Mouse (Mus musculus) testis, adult 2 months (tissue): ENCODE data around the gene Hist1h1c. TPM values are rescaled to one million over a fixed set of nuclear protein-coding genes. Genes with fewer than 3 reads are reported as not detected.

Source experiments
- H3K27ac ChIP-seq: fragments of 200-500 bp; 2 replicates; pipeline ENCODE4 v1.5.1; 2012; ENCODE audit warnings: low read depth, low read length; ENCODE audit not compliant: control insufficient read depth, insufficient read depth
- H3K27me3 ChIP-seq: fragments of 200-500 bp; 2 replicates; pipeline ENCODE4 v1.6.1; 2012; ENCODE audit warnings: mild to moderate bottlenecking, low read length, moderate library complexity; ENCODE audit not compliant: control insufficient read depth, insufficient read depth
- H3K36me3 ChIP-seq: fragments of 200-500 bp; 2 replicates; pipeline ENCODE4 v1.6.1; 2012; ENCODE audit warnings: mild to moderate bottlenecking, low read length; ENCODE audit not compliant: control insufficient read depth, insufficient read depth
- H3K4me1 ChIP-seq: fragments of 200-500 bp; 2 replicates; pipeline ENCODE4 v1.6.1; 2012; ENCODE audit warnings: low read length; ENCODE audit not compliant: control insufficient read depth, insufficient read depth
- H3K4me3 ChIP-seq: fragments of 200-500 bp; 2 replicates; pipeline ENCODE4 v1.5.1; 2012; ENCODE audit warnings: low read depth, mild to moderate bottlenecking, low read length, moderate library complexity, mixed read lengths; ENCODE audit not compliant: control insufficient read depth
- CTCF ChIP-seq: fragments of 200-500 bp; IDR thresholded peaks from 2 replicates; pipeline ENCODE4 v1.5.1; 2012; ENCODE audit warnings: low read depth, mild to moderate bottlenecking, inconsistent platforms, low read length, moderate library complexity; ENCODE audit not compliant: control insufficient read depth, insufficient read depth, insufficient replicate concordance
- POLR2A ChIP-seq: fragments of 200-500 bp; IDR thresholded peaks from 2 replicates; pipeline ENCODE4 v1.6.1; 2012; ENCODE audit warnings: low read depth, mild to moderate bottlenecking, inconsistent platforms, low read length, moderate library complexity; ENCODE audit not compliant: control insufficient read depth
- polyA plus RNA-seq: library from polyadenylated mRNA; depleted of rRNA; stranded (reverse); fragments of >200 nt; gene quantifications from 2 replicates; pipeline ENCODE4 v1.2.3, GENCODE M21; 2012

The Hist1h1c gene
- polyA plus RNA-seq, 1 experiment: 5.4 TPM

DNA sequence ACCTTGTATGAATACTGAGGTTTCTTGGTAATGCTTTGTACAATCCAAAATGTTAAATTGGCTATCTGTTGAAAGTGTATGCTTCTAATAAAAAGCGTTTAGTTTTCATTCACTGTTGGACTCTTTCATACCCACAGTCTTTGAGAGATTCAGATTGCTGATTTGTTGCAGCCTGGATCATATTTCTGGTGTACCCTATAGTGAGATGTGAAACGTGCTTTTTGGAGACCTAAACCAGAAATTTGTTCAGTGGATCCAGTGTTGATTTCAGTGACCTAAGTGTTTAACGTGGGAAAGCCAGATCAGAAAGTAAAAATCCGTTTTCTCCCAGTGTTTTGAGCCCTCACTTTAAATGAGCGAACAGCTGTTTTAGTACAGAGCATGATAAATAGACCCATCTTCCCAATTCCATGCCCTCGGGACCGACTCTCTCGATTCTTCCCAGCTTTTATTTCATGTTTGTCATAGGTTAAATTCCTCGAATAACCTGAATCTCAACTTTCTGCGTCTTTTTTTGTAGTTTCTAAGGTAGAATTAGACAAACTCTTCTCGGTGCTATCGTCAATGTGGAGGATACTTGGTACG, 1.7 kb downstream of the Hist1h1c start:
- H3K27me3 ChIP-seq: no peaks in the 10 kb centered on the region
- TF ChIP-seq POLR2A (no peak), CTCF (no peak)

DNA sequence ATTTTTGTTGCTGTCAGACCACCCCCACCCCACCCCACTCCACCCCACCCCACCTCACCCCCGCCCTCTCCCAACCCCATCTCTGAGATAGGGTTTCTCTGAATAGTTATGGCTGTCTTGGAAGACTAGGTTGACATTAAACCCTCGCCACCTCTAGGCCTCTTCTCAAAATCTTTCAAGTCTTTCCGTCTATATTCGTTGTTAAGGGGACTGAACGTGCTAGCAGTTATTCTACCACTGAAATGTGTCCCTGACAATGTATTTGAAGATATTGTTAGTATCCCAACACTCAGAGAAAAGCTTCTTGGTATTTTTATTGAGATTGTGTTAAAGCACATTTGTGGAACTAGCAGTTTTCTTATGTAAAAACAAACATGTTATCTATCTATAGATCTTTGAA, 2.3 kb downstream of the Hist1h1c start:
- TF ChIP-seq CTCF (no peak), POLR2A (no peak)
- Histone ChIP-seq H3K4me1 (peaks cover 7% of the 10 kb centered on the region), H3K36me3 (no peaks in the 10 kb centered on the region), H3K4me3 (no peak overlapping the region), H3K27me3 (no peaks in the 10 kb centered on the region), H3K27ac (no peak overlapping the region)

More for the DNA sequence above, 1.7 kb downstream of the Hist1h1c start:
- Histone ChIP-seq H3K4me1 (peaks cover 7% of the 10 kb centered on the region), H3K4me3 (peak overlapping the region; percentile 83; the same call in 1 of the 2 replicates), H3K36me3 (no peaks in the 10 kb centered on the region), H3K27ac (peak overlapping the region; percentile 86)

DNA sequence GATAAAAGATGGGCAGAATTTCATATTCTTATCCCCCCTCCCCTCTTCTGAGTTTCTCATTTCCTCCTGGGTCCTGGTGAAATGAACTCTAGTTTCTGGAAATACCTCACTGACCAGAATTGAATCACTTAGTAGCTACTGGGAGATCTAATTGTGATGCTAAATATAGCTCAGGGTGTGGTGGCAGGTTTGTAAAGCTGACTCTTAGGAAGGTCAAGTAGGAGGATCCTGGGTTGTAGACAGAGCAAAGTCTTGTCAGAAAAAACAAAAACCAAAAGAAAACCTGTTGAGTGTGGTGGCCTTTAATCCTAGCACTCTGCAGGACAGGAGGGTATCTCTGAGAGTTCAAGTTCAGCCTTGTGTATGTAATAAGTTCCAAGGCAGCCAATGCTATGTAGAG, 3.4 kb downstream of the Hist1h1c start:
- no peak overlapping the region for H3K27ac ChIP-seq
- peaks cover 12% of the 10 kb centered on the region for H3K4me1 ChIP-seq
- no peaks in the 10 kb centered on the region for H3K27me3 ChIP-seq
- TF ChIP-seq POLR2A: no peak
- no peak for TF ChIP-seq CTCF
- no peak overlapping the region for H3K4me3 ChIP-seq
- H3K36me3 ChIP-seq: no peaks in the 10 kb centered on the region

DNA sequence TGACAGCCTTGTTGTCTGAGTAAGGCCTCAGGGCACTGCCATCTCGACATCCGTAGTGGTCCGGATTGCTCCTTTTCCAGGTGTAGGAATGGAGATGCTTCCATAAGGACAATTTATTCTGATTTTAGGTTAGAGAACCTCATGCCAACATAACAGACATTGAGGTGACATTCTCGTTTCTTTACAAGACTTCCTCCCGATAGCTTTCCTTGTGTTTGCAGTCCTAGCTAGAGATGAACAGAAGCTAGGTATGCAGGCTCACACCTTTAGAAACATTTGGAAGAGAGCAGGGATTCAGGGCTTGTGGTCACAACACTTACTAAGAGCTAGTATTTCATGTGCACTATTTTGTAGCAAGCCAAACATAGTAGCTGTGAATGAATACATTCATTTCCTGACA, 4.6 kb downstream of the Hist1h1c start:
- TF ChIP-seq CTCF (no peak), POLR2A (no peak)
- no peaks in the 10 kb centered on the region for H3K27me3 ChIP-seq
- H3K4me1 ChIP-seq: peaks cover 12% of the 10 kb centered on the region
- H3K27ac ChIP-seq: no peak overlapping the region
- H3K36me3 ChIP-seq: no peaks in the 10 kb centered on the region
- H3K4me3 ChIP-seq: no peak overlapping the region

DNA sequence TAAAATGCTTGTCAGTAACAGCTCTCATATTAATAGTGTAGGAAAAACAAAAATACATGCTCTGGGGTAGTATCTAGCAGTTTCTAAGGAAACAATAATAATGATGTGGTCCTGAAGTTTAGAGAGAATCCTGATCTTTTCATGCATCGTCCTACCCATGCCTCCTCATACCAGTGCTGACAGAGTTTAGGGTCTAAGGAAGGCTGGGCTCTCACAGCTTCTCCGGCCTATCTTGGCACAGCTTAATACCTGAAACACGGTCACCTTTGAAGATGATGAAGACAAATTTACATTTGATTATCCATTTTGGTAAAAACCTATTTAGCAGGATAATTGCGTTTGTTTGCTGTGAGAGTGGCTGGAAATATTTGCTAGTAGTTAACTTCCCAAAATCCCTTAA, 5.4 kb downstream of the Hist1h1c start:
- Histone ChIP-seq H3K4me1 (peaks cover 9% of the 10 kb centered on the region), H3K4me3 (no peak overlapping the region), H3K27ac (no peak overlapping the region), H3K36me3 (no peaks in the 10 kb centered on the region), H3K27me3 (no peaks in the 10 kb centered on the region)
- no peak for TF ChIP-seq CTCF
- TF ChIP-seq POLR2A: no peak

DNA sequence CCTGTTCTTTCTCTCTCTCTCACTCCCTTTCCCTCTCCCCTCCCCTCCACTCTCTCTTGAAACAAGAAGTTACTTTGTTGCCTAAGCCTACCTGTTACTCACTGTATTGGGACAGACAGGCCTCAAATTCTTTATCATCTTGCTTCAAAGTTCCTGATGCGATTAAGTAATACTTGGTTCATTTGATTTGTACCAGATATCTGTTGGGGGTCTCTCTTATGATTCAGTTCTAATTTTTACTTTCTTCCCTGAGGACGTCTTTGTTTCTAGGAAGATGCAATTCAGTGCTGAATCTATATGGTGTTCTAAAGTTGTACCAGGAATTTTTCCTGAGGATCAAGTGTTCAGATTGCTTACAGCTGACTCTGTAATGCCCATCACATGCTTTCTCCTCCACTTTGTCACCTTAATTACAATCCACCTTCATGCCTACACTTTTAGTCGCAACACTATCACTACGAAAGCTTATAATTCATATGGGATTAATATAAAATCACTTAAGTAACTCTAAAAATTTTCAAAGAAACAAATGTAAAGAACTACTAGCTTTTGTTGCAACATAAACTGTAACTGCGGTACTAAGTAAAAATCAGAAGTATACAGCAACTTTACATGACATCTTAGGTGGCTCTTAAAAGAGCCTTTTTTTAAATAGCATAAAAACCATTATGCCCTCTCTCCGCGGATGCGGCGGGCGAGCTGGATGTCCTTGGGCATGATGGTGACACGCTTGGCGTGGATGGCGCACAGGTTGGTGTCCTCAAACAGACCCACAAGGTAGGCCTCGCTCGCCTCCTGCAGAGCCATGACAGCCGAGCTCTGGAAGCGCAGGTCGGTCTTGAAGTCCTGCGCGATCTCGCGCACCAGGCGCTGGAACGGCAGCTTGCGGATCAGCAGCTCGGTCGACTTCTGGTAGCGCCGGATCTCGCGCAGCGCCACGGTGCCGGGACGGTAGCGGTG, 6.1 kb downstream of the Hist1h1c start:
- TF ChIP-seq CTCF (no peak), POLR2A (no peak)
- Histone ChIP-seq H3K27ac (no peak overlapping the region; the same call in 1 of the 2 replicates), H3K4me3 (peak overlapping the region; percentile 27; the same call in 1 of the 2 replicates), H3K4me1 (peaks cover 6% of the 10 kb centered on the region), H3K27me3 (no peaks in the 10 kb centered on the region), H3K36me3 (no peaks in the 10 kb centered on the region)
